Mouse (Mus musculus) adrenal gland, adult 2 months (tissue): ENCODE data around the gene Nexn. TPM values are rescaled to one million over a fixed set of nuclear protein-coding genes. Genes with fewer than 3 reads are reported as not detected.
A peak's percentile ranks its signal among the peaks of the same experiment; 100 is the strongest.
"Not testable (repeated sequence)": the region's sequence is repeated elsewhere in the genome, so short reads cannot be mapped to it uniquely, and the experiment has no call there.

Experiments
- DNase-seq: peaks from one replicate; pipeline ENCODE4 v3.0.0; 2021
- long read RNA-seq: library from polyadenylated mRNA; stranded (forward); transcript quantifications from one replicate; pipeline ENCODE4 v2.0.0, GENCODE M21; 2021
- polyA plus RNA-seq: library from polyadenylated mRNA; depleted of rRNA; stranded (reverse); fragments of >200 nt; gene quantifications from 2 replicates; pipeline ENCODE4 v1.2.3, GENCODE M21; 2012; rRNA removed
- total RNA-seq, 2 experiments: library from RNA; stranded (reverse); gene quantifications; 2 replicates each; pipeline ENCODE4 v1.2.3; 2021

Nexn gene
- 1 to 10 TPM; 3.7 TPM for total RNA-seq
- polyA plus RNA-seq, result not detected in 2 replicates
- long read RNA-seq, partial matches to known transcripts, result 1 of 4 reads
- long read RNA-seq, other reads (novel, unspliced or antisense), result 3 of 4 reads

DNA sequence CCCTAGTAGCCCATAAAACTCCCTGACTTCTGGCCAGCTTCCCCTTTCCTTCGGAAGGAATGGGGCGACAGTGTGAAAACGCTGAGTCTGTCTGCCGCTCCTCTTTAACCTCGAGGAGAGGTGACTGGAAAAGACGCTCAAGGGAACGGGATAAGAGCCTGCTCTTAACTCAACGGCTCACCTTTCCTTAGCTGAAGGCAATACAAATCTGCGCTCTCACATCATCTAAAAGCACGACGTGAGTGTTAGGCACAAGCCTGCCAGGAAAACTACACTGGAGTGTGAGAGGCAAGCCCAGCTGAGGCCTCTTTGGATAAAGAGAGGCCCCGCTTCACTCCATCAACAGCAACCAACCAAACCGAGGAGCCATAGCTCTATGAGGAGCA lies at the start of gene Nexn:
Gene Nexn, minus strand, starts transcription at position 315 of the 386 bp plus-strand sequence.
- DNase-seq, result no peak

DNA sequence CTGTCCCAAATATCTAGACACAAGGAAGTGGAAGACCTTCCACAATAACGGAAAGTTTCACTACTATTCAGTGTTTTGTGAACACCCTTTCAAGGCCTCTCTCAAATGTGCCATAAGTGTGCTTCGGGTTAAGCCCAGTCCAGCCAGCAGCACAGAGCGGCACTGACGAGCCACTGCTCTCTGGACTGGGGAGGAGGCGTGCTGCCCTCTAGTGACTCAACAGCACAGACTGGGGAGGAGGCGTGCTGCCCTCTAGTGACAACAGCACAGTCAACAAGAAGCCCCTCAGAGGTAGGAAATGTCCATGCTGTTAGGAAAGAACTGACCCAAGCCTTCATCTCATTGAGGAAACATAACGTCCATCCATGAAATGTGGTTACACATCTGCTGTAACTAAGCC lies 49.5 kb upstream of the Nexn start:
- peak; percentile 88 for DNase-seq

DNA sequence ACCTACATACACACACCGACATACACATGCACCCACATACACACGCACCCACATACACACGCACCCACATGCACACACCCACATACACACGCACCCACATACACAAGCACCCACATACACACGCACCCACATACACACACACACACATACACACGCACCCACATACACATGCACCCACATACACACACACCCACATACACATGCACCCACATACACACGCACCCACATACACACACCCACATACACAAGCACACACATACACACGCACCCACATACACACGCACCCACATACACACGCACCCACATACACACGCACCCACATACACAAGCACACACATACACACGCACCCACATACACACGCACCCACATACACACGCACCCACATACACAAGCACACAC lies 48.5 kb upstream of the Nexn start:
- DNase-seq, result not testable (repeated sequence)

DNA sequence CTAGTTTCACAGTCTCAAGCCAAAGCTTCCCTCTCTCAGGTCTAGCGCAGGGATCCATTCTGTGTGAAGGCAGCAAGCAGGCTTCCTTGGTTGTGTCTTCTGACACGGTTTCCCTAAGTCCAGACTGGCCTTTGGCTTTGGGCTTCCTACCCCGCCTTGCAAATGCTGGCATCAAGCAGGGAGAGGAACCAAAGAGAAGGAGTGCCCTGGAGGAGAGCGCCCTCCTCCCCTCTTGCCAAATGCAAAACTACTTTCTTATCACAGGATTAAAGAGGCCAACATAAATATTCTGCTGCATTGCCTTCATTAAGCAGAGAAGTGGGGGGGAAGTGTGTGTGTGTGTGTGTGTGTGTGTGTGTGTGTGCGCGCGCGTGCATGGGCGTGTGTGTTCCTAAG lies 43.1 kb upstream of the Nexn start:
- no peak for DNase-seq

DNA sequence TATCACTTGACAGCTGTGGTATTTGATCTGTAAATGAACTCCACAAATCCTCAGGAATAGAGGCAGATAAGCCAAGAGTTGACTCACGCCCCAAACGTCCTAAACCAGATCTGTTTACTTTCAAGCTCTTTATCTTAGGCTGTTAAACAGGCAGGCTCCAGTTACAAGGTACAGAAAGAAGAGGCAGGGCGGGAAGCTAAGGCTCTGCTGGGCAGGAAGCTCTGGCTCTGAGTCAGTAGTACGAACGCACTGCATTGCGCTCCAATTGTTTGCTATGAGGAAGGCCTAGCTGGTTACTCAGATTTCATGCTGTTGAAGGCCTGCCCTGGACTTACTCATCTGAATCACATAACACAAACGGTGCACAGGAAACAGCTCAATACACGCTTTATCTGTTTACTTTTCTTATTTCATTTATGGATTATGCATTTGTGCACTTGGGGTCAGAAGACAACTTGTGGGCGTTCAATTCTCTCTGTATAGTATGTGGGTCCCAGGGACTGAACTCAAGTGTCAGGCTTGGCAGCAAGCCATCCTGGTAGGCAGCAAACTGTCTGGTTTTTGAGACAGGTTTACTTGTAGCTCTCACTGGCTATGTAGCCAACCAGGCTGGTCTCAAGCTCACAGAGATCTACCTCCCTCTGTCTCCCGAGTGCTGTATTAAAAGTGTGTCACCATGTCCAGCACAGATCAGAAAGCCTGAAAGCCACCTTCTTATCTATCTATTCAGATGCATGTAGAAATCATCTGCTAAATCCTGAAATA lies 42.5 kb upstream of the Nexn start:
- peak; percentile 47 for DNase-seq

DNA sequence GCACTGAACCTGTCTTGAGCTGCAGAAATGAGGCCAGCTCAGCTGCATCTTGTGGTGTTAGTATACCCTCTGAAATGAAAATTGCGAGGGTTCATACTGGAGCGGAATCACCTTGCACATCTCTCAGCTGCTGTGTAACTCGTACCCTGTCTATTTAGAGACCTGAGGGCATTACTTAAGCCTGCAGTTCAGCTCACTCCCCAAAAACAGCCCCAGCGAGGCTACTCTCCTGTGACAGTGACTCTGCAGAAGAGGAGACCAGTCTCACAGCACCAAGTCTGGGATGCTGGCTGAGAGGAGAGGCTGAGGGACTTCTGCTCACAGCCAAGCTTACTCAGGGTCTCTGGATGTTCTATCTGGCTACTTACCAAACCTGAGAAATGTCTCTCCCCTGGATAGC lies 39.8 kb upstream of the Nexn start:
- DNase-seq, result no peak

DNA sequence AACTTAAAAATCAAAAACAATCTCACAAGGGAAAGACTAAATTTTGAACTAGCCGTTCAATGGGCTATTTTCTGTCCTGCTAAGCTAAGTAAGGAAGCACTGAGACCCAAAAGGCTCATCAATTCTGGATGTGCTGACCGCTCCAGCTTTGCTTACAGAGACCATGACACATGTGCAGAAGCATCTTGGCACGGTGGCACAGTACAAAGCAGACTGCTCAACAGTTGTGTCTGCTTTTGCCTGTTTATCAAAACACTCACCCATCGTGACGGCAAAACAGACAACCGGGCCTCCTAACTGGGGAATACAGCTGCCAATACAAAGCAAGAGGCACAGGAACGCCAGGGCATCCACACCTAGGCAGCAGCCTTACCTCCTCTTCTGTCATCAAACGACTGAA lies 38.9 kb upstream of the Nexn start:
- no peak for DNase-seq

DNA sequence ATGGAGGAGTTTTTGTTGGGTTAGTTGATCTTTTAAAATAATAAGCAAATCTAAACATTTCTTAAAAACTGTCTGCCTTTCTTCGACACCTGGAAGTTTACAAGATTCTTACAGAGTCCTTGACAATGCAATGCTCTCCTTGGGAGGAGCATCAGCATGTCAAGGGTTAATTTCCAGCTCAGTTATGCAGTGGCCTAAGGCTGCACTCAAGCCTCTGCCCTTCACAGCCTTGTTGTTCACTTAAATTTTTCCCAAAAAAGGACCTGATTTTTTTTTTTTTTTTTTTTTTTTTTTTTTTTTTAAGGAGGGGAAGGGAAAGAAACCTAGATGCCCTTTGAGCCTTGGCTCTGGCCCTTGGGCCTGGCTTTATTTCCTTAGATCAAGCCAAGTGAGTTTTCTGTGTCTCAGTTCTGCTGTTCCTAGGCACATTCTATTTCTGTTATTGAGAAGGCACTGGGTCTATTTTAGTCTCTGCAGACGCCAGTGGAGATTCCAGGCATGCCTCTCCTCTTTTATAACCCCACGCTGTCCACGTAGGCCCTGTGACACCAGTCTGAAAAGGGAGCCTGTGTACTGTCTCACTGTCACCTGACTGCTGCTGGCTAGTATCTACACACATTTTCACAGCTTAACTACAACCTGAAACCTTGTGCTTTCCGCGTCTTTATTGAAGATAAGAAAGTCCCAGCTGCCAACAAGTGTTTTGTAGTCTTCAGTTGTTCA lies 38.1 kb upstream of the Nexn start:
- peak; percentile 5 for DNase-seq

DNA sequence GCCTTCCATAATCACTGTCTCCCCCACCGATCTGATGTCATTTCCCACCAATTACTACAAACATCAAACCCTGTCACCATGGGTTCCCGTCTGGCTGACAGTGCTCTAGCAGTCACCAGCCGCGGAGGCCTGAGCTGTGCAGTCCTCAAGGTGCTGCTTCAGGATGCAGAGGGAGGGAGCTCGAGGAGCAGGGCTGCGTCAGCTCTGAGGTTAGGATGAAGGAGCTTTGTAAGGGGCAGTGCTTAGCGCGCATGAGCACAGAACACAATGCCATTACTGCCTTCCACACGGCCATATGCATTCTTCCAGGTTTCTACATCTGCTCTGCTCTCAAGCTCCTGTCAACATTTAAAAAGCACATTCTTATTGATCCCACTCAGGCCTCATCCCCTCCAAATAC lies 36.8 kb upstream of the Nexn start:
- DNase-seq, result no peak

DNA sequence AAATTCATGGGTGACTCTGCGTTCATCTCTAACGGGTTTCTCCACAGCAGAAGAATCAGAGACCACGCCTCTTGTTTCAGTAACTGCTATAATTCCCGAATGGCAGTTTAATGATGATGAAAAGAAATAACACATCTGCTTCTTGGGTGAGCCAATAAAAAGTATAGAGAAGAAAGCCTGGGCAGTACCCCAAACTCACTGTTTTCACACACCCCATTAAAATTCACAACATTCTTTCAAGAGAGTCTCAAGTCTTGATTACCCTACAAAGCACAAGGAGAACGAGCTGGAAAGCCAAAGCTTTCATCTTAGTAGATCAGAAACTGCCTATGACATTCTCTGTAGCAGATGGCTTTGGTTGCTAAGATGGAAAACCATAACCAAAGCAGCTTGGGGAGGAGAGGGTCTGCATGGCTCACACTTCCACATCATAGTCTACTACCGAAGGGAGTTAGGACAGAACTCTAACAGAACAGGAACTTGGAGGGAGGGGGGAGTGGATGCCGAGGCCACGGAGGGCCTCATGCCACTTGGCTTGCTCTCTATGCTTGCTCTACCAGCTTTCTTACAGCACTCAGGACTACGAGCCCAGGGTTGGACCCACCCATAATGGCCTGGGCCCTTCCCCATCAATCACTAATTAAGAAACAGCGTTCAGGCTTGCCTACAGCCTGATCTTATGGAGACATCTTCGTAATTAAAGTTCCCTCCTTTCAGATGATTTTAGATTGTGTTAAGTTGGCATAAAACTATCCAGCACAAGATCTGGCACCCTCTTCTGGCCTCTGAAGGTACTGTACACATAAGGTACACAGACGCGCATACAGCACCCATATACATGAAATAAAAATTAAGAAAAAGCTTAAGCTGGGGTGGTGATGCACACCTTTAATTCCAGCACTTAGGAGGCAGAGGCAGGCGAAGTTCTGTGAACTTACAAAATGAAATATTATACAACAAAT lies 34.5 kb upstream of the Nexn start:
- DNase-seq, result no peak

DNA sequence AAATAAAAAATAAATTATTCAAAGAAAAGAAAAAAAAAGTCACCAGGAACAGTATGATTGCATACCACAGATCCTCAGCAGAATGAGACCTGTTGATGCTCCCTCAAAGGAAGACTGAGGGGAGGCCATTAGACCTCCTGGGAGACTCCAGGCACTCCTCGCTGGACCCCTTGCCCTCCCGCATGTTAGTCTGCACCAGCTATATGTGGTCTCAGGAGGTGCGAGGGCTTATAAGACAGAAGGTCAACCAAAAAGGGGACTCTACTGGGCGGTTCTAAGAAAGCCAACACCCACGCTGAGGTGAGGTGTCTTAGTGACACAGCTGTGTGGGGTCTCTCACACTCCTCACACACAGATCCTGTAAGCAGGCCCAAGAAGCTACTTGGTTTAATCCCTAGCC lies 29.7 kb upstream of the Nexn start:
- DNase-seq, result no peak

DNA sequence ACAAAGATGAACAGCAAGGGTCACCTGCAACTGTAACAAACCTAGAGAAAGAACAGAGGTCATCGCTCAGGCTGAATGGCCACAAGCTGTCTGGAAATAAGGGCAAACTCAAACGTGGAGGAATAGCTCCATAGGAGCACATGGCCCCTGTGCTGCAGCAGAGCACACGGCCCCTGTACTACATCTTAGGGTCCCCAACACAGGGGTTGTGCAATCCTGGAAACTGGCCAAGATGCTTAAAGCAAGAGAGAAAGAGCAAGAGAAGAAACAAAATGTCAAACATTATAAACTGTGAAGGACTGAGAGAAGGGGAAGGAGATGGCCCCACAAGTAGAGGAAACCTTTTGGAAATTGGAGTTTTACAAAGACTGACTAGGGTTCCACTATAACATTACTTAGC lies 28.2 kb upstream of the Nexn start:
- no peak for DNase-seq

DNA sequence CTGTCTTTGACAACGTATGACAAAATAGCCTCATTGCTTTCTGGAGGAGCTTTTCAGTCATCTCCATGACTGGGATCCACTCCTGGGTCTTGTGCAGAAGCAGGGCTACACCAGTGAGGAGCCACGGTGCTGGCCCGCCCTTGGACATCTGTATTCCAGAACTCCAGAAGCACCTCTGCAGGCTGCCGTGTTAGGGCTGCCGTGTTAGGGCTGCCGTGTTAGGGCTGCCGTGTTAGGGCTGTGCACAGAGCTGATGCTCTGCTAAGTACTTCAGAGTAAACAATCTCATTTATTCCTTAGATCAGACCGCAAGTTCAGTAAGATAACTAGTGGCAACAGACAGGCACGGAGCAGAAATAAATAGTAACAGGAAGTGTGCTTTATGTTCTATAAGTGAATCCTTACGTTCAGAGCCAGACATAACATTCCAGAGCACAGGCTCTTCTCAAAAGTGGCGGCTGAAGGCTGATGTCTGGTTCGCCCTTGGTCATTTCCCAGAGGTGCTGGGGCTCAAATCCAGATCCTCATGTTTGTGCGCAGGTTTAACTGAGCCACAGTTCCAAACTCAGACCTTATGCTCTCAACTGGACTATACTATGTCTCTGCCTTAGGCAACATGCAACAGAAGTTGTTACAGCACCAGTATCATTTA lies 27.5 kb upstream of the Nexn start:
- no peak for DNase-seq

DNA sequence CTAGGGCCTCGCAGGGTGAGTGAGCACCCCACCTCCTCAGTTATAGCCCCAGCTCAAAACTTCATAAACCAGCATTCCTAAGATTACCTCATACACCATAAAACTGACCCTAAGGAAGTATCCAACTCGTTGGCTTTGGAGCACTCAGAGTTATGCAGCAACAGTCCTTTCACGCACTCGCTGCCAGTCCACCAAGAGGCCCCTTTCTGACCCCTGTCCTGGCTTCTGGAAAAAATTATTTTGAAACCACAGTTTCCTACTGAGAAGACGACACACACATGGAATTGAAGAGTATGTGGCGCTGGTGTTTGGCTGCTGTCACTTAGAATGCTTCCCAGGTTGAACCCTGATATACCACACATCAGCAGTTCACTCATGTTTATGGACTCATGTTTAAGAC lies 25.7 kb upstream of the Nexn start:
- no peak for DNase-seq

DNA sequence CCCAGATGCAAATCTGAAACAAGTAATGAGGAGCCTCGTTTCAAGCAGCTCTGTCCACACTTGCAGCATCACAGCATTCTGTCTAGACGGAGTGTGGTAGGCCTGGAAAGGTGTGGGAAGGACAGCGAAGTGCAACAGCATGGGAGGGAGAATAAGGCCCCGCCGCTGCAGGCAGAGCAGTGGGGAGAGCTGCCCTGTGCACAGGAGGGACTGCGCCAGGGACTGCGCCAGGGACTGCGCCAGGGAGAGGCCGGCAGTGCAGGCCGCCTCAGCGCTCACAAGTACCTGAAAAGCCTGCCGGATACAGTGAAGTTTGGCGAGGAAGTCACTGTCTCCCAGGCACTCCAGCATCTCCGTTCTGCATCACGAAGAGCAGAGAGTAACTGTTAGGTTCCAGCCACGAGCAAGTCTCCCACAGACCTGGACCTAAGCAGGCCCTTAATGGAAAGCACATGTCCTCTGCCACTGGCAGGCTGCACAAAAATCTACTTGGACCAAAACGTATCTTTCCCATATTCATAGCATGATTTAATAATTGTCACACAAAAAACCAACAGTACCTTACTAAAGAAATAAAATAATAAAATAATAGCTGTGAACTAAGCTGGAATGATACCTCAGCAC lies 24.1 kb upstream of the Nexn start:
- DNase-seq, result no peak

DNA sequence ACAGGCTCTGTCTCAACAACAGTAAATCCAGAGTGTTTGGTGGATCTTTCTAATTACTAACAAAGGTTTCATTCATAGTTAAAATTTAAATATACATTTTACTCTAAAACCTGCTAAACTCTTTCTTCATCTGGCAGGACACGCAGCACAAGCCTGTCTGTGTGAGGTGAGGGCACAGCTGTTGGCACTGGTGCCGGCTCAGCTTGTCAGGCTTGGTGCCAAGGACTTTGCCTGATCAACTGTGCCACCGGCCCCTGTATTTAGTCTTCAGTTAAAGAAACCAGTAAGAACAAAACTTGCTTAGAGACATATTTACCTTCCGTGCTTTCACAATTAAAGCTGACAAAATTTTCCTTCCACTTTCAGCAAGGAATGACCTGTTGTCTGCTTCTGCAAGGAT lies 22.6 kb upstream of the Nexn start:
- DNase-seq, result peak; percentile 78

DNA sequence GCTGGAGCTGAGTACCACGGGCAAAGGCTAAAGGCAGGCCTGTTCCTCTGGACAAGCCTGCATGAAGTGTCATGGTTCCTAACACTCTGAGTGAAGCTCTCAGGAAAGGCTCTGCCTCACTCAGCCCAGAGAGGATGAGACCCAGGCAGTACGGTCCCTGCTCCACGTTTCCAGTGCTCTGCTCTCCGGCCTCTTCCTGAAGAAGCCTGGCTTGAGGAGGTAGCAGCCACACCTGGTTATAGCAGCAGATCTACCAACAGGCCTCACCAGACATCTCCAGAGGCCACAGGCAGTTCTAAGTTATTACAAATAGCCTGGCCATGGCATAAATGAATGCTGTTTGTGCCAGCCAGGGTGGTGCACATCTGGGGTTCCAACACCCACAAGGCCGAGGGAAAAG lies 22.1 kb upstream of the Nexn start:
- DNase-seq, result no peak

DNA sequence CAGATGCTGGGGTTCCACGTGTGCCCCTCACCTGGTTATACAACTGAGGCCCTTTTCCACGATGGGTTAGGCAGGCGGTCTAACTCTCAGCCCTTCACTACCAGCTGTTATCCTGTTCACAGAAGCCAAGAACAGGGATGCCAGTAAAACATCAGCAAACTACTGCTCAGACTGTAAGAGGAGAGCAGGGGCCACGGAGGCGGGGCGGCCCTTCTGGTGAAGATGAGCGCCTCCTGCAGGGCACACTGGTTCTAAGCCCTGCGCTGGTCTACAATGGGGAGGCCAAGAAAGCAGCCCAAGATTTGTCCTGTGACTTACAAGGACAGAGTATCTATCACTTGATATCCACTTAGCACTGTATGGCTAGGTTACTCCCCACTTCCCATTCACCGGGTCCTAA lies 21.7 kb upstream of the Nexn start:
- no peak for DNase-seq

DNA sequence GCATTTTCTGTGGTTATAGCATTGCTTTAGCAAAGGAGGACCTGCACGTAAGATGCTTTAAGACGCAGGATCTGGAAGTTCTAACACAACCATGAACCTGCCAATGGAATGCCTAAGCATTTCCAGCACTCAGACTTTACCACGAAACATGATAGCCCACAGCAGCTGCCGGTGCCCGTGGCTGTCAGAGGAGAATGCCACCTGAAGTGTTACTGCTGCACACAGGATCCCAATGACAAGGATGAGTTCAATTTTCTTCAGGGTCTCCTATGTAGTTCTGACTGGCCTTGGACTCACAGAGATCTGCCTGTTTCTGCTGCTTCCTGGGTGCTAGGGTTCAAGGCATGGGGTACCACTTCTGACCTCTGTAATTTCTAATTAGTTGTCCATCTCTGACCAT lies 18.6 kb upstream of the Nexn start:
- DNase-seq, result no peak

DNA sequence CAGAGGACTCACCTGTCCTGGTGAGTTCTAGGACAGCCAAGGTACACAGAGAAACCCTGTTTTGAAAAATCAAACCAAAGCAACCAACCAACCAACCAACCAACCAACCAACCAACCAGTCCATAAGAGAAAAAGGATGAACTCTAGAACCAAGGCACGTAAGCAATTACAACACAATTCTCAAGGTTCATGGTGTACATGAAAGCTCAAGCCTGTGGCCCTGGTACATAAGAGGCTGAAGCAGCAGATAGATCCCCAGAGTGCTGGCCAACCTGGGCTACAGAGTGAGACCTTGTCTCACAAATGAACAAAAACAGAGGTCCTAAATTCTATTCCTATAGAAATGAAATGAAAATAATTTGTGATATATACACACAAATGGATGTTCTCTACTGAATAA lies 18.2 kb upstream of the Nexn start:
- DNase-seq, result no peak

DNA sequence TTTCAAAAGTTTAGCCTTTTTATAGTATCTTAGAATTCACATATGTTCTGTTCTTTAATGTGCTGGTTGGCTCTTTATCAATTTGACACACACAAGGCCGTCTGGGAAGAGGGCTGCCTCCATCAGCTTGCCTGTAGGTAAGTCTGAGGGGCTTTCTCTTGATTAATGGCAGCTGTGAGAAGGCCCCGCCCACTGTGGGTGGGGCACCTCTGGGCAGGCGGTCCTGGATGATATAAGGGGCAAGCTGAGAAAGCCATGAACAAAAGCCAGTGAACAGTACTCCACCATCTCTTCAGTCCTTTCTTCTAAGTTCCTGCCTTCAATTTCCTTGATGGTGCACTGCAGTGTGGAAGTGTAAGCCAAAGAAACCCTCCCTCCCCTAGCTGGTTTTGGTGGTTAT lies 16.0 kb upstream of the Nexn start:
- DNase-seq, result no peak

DNA sequence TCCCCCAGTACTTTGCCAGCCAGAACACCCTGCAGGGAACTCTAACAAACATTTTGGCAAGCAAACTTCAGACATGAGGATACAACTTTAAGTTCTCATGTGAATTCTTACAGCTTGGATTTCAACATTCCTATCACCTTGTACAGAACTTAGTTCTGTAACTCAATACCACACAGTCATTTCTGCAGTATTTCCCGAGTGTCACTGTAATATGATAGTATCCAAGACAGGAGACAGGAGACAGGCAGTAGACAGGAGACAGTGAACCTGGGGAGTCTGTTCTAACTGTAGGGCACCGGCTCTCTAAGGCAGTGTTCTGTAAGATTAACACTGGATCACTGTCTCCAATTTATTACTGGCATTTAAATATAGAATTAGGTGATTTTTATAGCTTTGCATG lies 12.3 kb upstream of the Nexn start:
- DNase-seq, result no peak
